Mouse (Mus musculus): Measurements from ENCODE around the gene Crtc2.

GRCm38 (mm10) chr3:90255194-90255565 is 1.2 kb downstream of the Crtc2 start:
- no peak for TF ChIP-seq CTCF (IDR thresholded peaks at IDR 0.05; ENCODE audit: insufficient read depth, low read depth, low read length)
- no peak for TF ChIP-seq POLR2A (IDR thresholded peaks at IDR 0.05; ENCODE audit: insufficient read depth, low read depth, low read length)
